Mouse (Mus musculus): ENCODE measurements around the gene Bex3.

Gene Bex3

DNA sequence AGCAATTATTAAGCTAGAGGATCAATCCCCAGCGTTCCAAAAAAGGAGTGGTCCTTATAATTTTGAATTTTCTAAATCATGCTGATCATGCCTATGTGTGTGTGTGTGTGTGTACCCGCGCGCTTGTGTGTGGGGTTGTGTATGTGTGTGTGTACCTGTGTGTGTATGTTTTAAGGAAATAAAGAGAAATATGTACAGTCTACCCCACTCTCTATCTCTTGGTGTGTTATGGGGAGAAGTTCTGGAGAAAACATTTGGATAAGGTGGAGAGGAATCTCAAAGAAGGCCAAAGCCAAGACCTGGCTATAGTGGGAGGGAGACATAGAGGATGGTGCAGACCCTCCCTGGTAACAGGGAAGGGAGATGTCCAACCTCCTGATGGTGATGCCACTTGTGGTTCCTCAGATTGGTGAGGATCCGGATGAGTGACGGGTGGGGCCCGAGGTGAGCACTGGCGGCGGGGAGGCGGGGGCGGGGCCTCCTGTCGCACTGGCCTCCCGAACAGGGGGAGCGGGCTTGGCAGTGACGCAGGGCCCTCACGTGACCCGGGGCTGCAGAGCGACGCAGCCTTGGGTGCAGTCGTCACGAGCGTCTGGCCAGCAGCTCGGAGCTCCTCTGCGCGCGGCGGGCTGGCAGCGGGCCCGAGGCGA is at the start of gene Bex3:
Gene Bex3, plus strand, starts transcription at position 511 of the 650 bp plus-strand sequence.
- DNase-seq = peak; percentile 13

DNA sequence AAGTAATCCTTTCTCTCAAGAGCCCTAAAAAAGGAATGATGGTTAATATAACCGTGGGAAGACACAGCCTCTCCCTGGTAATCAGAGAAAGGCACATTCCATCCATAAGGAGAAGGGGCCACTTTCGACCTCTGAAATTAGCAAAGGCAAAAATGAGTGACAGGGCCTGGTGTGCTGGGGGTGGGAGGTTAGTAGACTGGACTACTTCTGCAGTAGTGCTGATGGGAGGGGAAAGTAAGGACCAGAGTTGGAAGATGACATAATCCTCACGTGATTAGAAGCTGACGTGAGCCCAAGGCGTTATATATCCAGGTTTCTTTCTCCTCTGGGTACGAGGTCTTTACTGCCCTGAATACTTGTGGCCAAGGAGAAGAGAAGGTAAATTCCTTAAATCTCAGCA is 46.3 kb upstream of the Bex3 start:
- no peak for DNase-seq

DNA sequence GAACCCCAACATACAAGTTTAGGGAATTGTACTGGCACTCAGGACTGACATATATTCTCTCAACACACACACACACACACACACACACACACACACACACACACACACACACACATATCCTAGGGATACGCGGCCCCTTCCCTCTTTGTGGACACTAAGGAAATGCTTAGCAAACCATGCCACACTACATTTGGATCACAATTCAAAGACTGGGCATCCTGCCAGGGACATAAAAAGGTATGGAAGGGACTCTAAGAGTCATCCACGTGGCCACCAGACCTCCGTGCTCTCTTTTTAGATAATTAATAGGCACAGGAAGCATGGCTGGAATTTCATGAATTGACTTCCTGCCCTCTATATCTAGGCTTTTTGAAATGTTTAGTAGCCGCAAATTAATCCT is 42.3 kb upstream of the Bex3 start:
- no peak for DNase-seq

DNA sequence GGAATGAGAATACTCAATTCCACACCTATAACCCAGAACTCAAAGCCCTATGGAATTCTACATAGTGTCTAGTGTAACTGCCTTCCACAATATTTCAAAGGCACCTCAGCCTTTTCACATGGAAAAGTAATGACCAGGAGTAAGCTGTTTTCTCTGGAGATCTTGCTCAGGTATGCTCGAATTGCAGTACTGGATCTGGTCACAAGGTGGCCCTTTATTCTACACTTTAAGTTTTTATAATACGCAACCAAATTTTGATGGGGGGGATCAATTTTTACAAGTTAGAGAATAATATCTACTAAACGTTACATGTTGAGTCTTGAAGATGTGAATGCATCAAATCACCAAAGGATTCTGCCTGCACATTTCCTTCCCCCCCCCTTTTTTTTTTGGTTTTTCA is 31.9 kb upstream of the Bex3 start:
- peak; percentile 51 for DNase-seq

DNA sequence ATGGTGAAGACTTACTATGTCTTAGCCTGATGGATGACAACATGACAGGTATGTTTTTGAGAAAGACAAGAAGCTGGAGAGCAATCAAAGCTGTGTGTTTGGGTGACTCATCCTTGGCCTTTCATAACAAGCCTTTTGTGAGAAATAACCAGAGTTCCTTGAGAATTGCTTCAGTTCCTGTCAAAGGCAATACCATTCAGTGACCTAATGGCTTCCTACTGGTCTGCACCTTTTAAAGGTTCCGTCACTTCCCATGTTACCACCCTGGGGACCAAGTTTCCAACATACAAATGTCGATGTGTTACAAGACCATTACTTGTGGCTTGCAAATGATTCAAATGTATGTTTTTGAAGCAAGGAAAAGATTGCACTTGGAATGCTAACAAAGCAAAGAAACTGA is 26.9 kb upstream of the Bex3 start:
- no peak for DNase-seq

DNA sequence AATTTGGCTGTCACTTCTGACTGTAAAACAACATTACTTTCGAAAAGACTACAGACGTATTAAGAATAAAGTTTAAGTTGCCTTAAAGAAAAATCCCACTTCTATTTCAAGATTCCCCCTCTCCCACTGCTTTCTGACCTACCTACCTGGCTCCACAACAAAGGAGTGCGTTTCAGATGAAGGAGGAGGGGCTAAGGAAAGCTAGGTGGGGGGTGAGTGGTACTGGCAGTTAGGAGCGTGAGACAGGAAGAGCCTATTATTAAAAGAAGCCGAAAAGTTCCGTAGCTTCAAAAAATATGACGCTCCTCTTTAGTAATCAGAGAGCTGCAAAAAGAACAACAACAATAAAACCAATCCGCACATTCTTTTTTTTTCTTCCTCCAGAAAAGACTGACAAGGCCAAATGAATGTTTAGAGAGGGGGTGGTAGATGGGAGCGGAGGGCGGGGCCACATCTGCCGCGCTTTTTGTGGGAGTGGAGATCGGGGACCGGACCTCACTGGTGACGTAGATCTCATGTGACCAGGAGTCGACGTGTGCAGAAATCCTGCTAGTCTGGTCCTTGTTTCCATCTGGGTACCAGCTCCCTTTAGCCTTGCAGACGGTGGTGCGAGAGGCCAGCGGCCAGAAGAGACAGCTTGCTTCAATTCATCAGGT is 25.4 kb upstream of the Bex3 start, which contains the start of gene Tceal9:
Gene Tceal9, plus strand, starts transcription at position 506 of the 656 bp plus-strand sequence.
- DNase-seq = peak; percentile 90

DNA sequence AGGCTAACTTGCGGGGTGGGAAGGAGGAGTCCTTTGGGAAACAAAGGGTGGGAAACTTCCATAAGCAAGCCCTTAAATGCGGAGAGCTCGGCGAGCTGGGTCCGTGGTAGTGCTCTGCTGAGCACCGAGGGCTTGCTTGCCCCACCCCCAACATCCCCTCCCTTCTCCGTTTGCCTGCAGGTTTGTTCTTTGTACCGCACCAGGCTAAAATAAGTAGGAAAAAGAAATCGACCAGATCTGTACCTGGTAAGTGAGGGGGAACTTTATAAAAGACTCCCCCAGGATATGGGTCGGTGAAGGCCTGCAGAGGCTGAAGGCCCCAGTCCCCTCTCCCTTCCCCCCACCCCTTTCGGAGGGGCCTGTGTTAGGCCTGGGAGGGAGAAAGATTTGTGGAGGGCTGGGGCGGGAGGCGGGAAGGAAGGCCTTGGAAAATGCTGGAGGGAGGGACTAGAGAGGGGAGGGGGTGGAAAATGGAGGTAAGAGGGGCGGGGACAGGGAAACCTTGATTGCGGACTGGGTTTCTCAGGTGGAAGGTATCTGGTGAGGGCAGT is 24.5 kb upstream of the Bex3 start:
- DNase-seq = peak; percentile 58

DNA sequence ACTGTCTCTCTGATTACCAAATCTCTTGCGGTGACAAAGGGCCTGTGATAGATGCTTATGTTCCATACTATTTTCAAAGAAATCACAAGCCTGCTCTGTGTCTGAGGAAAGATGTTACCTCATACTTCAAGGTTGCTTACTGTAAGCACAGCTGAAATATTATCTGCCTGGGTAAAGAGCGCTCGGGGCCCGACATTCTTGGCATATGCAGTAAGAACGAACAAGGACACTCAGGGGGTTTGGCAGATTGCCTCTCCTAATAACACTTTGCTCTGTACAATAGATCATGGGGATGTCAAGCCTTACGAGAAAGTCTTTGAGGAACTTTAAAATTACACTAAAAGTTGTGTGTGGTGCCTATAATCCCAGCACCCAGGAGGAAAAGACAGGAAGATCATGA is 21.2 kb upstream of the Bex3 start:
- no peak for DNase-seq

DNA sequence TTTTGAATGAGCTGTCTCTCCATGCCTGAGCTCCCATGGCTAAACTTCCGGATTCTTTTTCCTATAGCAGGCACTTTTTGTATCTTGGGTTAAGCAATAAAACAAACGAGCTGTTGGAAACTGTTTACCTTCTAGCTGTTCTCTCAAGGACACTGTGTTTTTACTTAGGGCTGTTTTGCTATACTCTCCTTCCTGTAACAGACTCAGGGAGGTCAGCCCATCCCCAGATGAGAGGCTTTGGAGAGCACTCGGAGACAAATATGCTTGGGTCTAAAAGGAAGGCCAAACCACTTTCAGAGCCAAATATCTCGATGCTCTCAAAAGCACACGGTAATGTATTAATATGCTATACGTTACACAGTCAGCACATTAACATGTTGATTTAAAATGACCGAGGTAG is 20.4 kb upstream of the Bex3 start:
- no peak for DNase-seq

DNA sequence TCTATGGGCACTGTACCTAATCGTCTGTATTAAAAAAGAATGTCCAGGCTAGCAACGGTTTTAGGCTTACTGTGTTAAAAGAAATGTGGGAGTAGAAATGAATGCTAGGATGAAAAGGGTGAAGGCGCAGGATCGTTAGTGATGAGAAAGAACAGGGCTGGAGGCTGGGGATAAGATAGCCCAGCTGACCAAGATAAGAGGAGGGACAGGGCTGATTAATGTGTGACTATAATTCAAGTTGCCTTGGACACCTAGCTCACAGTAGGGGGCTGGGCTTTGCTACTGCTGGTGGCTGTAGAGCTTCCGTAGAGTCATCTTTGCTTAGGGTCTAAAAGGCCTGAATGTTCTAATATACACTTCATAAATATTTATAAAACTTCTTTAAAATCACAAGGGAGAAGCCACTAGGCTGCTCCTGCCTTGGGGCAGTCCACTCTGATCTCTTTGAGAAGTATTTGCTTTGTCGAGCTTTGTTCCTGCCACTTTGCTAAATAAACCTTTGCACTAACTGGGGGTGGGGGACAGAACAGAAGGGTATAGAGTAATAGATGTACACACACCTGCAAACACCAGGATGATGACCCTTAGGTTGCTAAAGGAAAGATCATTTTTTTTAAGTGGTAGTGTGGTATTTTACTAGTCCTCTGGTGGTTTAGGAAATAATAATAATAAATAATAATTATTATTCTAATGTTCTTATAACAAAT is 17.9 kb upstream of the Bex3 start:
- peak; percentile 2 for DNase-seq

DNA sequence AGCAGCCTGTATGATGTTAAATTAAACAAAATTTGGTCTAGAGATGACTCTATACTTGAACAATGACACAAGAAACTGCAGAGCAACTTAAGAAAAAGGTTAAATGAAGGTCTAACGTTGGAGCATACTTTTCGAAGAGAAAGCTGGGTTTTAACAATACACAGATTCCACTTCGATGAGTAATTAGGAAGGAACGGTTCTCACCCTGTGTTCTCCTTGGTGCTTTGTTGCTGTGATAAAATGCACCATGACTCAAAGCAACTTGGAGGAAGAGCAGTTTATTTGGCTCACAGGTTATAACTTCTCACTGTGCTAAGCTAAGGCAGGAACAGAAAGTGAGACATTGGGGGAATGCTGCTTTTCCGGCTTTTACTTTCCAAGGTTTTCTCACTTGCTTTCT is 2.3 kb upstream of the Bex3 start:
- no peak for DNase-seq

DNA sequence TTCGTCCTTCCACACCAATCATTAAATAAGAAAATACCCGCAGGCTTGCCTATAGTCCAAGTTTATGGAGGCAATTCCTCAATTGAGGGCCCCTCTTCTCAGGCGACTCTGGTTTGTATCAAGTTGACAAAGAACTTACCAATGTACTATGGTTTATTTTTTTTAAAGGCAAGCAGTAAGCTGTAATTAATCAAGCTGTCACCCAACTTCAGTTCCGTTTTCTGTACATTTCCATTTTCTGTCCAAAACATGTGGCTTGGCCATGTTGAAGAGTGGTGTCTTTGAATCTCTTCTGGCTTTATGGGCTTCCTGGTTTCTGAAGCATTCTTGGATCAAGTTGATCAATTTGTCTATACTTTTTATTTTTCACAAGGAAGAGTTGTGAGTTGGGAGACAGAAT is 1.9 kb upstream of the Bex3 start:
- DNase-seq = no peak

DNA sequence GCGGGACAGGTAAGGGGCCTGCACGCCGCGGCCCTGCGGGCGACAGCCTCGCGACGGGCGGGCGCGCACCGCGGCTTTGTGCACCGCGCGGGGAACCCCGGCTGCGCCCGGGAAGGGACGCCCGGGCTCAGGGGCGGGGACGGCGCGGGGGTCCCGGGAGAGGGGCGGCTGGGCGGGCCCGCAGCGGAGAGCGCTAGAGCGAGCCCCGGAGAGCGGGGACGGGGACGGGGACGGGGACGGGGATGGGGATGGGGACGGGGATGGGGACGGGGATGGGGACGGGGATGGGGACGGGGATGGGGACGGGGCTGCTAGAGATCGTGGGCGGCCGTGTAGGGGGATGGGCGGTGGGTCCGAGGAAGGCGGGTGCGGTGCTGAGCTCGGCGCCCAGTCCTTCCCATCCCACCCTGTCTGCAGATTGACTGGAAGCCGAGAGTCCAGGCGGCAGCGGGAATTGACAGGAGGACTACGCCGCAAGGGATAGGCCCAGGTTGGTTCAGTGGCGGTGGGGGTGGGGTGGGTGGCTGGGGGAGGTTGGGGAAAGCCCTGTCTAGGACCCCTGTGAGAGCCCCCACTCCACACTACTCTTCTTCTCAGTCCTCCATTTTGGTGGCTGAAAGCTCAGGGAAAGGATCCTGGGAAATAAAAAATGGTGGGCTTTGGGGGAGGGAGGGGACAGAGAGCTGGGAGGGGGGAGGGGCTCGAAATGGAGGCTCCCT is 499 bp downstream of the Bex3 start:
- DNase-seq = peak; percentile 59

DNA sequence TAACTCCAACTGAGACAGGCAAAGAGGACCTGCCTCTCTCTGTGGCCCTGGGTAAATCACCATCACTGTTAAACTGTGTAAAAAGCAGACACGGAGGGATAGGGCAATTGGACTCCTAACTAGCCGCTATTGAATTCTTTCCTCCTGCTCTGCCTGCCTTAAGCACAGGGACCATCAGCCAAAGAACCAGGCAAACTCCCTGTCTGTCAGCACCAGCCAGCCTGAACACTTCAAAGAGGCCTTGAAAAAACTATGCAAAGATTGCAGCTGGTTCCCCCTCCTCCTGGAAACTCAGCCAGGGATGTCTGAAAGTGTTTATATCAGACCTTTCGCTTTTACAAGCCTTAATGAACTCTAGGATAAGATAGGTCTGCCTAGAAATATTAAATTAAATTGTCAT is 4.5 kb downstream of the Bex3 start:
- DNase-seq = peak; percentile 53

DNA sequence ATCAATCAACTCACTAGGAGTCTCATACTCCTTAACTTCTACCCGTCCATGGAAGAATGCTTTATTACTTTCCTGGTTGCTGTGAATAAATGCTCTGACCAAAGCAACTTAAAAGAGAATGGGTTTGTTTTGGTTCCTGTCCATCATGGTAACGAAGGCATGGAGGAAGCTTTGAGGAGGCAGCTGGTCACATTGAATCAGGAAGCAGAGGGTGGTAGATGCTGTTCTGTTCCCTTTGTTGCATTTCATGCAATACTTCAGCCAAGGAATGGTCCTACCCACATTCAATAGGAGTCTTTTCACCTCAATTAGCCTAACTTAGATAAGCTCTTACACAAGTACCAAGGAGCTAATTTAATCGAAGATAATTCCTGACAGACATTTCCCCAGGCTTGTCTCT is 5.3 kb downstream of the Bex3 start:
- peak; percentile 4 for DNase-seq

DNA sequence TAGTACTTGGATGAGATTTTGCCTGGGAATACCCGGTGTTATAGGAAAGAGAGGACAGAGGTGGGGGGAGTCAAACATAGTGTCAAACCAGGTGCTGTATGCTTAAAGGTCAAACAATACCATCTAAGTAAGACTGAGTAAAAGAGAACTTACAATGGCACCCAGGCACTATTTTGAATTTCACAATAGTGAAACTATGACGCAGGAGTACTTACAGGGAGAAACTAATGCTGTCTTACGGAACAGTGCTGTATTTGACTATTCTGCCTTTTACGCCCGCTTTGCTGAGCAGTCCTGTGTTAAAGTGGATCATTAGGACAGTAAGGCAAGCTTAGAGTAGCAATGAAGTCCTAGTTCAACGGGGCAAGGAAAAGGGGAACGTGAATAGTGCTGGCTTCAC is 7.5 kb downstream of the Bex3 start:
- DNase-seq = no peak

DNA sequence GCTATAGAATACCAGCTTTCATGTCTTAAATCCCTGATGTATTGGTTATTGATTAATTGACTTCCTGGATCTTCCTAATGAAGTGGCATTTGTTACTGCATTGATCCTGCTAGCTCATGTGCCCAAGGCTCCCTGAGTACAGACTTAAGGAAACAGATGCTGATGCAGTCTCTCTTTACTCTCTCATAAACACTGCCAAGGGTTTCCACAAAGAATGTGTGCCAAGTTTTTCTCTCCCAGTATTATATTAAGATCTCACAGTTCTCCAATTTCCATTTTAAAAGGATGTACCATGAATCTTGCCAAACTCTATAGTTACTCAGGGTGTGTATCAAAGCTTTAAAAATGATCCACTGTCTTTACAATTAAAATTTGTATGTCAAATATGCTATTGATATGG is 8.3 kb downstream of the Bex3 start:
- no peak for DNase-seq

DNA sequence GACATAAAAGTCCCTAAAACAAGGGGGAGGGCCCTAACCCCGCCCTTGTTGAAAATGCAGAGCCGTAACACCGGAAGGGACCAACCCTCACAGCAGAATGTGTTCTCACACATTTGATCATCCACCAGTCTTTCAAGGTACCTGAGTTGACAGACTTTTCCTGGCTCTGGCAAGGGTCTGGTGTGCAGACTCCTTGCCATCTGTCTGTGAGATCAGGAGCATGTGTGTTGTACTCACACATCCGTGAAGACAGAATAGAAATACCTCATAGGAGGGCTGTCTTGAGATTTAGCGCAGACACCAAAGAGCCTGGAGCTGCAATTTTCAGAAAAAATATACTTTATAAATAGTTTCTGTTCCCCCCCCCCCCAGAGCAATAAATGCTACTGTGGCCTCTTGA is 9.4 kb downstream of the Bex3 start:
- no peak for DNase-seq

DNA sequence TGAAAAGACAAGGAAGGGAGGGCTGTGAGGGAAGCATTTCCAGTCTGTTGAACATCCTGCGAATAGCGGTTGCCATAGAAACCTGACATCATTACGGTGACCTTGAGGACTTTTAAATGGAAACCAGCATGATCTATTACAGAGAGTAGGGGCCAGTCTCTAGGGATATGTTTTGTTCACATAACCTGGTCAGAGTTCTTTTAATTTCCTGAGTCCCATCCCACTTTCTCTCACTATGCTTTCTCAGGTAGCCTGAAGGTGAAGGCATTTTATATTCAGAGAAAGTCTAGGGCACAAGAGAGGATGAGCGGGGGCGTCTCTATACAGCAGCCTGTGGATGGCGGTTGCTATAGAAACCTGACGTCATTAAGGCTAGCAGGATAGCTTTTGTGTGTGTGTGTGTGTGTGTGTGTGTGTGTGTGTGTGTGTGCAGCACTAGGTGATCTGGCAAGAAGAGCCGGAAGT is 20.8 kb downstream of the Bex3 start:
- peak; percentile 78 for DNase-seq

DNA sequence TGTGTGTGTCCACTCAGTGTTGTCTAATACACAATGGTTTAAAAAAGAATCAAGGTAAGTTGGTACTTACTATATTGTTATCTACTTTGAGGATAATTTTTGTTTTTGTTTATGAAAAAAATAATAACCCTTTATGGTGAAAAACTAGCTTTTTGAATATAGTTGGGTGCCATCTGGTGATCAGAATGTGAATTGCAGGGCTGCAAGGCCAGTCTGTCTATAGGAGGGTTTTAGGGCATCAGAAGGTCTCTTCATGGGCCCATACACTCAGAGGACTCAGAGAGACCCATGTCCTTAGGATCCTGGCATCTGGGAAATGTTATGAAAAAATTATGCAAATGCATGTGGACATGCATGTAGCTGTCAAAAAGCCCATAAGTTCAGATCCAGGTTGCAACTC is 34.2 kb downstream of the Bex3 start:
- peak; percentile 34 for DNase-seq

DNA sequence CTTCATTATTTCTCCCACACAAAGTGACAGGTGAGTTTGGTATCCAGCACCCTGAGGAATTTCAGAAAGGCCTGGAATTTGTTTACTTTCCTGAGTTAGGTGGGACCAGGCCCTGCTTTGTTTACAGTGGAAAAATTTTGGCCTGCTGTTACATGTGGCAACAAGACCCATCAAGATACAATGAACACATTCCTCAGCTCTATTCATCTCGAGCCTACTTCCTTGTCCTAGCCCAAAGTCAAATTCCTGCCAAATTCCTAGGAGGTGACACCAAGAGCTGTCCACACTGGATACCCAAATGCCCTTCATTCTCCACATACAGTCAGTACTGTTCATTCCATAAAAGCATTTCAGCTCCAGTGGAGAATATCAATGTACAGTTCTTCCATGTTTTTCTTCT is 36.1 kb downstream of the Bex3 start:
- no peak for DNase-seq

DNA sequence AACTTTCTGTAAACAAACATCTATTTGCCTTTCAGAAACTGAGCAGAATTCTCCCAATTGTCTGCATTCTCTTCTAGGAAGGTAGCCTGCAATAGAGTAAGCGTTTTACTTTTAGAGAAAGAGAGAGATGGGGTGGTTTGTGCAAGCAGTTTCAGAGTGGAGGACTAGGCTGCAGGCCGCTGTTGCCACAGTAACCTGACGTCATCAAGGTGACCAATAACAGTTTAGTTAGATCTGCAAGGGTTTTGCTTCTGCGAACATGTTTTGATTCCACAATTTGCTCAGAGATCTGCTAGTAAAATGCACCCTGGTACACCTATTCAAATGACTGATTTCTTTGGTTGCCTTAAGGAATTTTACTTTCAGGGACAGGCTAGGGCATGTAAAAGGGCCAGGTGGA is 43.2 kb downstream of the Bex3 start:
- peak; percentile 43 for DNase-seq

Data from embryo, embryonic 11 days (tissue).